Mouse (Mus musculus) induced T-regulatory cell, adult 2 months (primary cell): ENCODE measurements at regions not wholly inside any gene's neighbourhood (a gene's known extent, or its start where the extent isn't known, plus 50 kb on each side); places are given as distances from the start of the nearest gene placed in this dataset.

ENCODE experiments used
- DNase-seq: peaks from one replicate; pipeline ENCODE4 v3.0.0-alpha.2; 2012; ENCODE audit warnings: low read depth

DNA sequence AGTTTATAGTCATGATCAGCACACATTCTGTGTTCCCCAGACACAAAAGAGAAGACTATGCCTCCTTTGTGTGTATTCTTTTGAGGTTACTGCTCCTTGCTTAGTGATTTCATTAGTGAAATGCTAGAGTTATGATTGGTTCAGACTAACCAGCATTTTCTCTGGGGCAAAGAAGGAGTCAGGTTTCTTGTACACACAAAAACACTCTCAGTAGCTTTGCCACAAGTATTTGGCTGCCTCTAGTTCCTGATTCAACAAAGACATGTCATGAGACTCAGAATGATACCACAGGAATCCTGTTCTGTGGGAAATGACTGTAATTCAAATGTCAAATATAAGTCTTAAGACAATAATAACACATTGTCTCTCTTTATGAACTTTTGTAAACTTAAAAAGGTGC lies 86.9 kb downstream of the Alx1 start:
- no peak for DNase-seq

DNA sequence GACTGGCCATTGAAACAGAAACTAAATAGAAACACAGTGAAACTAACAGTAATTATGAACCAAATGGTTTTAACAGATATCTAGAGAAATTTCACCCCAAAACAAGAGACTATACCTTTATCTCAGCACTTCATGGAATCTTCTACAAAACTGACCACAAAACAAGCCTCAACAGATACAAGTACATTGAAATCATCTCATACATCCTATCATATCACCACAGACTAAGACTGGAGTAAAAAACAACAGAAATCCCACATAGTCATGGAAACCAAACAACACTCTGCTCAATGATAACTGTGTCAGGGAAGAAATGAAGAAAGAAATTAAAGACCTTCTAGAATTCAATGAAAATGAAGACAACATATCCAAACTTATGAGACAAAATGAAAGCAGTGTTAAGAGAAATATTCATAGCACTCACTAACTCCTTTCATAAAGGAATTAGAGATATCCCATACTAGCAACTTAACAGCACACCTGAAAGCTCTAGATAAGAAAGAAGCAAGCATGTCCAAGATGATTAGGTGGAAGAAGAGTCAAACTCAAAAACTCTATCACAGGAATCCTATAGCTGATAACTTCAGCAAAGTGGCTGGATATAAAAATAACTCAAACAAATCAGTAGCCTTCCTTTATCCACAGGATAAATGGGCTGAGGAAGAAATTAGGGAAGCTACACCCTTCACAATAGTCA lies 89.0 kb downstream of the Alx1 start:
- no peak for DNase-seq

GRCm38 (mm10) chr10:102931445-102931844 lies 98.6 kb downstream of the Alx1 start:
- no peak for DNase-seq

DNA sequence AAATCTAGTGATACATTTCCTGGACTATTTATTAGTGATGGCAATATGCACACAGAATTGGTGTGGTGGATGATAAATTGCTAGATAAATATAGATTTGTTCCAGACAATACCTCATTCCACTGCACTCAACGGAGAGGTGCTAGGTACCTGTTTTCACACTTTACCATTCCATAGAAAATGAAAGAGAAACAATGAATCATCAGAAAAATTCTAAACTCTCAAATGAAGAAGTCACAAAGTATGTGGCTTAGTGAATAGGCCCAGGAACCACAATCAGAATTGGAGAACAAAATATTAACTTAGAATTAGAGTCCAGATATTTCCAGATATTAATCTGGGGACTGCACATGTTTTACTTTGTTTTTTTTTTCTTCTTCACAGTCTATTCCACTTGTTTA lies 101.4 kb downstream of the Alx1 start:
- DNase-seq, result no peak

DNA sequence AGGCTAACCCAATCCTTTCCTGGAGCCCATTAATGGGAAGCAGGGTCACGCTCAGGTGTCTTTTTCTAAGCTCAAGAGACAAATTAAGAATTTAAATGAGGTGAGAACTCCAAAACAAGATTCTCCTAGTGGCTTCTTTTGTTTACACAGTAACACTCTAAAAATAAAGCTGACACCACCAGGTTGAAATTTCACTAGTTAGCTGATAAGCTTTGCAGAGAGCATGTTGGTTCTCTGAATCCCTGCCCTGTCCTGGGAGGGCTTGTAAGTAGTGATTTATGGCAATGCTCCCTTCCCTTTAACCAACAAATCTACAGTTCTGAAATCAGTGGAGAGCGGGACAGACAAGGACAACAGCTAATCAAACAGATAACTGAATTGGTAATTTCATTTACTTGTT lies 132.6 kb downstream of the Alx1 start:
- no peak for DNase-seq

GRCm38 (mm10) chr10:102895952-102896351 lies 134.1 kb downstream of the Alx1 start:
- DNase-seq, result no peak

GRCm38 (mm10) chr10:102892373-102892772 lies 137.6 kb downstream of the Alx1 start:
- no peak for DNase-seq

DNA sequence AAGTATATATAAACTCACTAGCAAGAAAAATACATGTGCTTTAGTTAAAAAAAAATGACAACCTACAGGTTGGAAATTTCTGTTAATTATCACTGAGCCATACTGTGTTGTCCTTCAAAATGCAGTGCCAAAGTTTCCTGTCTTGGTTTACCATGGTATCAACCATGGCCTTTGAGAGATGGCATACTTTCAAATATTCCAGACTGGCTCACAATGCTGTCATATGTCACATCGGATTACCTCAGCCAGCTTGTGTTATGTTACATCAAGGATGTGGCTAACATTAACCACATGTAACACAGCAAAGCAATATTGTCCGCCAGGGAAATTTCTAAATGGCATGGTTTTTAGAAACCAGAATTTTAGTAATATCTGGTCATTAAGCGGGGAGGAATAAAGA lies 140.3 kb downstream of the Alx1 start:
- no peak for DNase-seq

DNA sequence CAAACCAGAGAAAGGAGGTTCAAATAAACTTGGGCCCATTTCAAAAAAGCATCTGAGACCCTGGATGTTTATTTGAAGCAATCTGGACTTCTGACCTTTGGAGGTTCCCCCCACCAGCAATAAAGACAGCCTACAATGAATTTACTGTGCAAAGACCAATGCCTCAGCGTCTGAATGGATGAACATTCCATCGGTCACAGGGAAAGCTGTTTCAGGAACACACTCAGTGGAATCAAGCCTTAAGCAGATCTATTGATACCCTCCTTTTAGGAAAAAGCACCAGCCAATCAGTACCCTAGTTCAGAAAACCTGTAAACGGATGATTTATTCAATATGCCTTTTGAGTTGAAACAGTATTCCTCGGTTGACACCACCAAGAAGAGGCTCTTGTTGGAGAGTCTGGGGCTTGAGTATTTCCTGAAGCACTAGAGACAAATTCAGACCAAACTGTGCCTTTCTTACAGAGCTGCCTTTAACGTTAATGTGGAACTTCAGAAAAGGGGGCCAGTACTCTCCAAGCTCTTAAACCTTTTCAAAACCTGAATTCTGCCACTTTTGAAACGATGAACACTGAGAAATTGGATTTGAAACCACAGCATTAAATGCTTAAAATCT lies 148.1 kb downstream of the Alx1 start:
- DNase-seq, result no peak

GRCm38 (mm10) chr10:102878010-102878409 lies 152.0 kb downstream of the Alx1 start:
- peak; percentile 14 for DNase-seq

- no peak for DNase-seq
Observed at GRCm38 (mm10) chr10:102876946-102877345, 153.1 kb downstream of the Alx1 start.

DNA sequence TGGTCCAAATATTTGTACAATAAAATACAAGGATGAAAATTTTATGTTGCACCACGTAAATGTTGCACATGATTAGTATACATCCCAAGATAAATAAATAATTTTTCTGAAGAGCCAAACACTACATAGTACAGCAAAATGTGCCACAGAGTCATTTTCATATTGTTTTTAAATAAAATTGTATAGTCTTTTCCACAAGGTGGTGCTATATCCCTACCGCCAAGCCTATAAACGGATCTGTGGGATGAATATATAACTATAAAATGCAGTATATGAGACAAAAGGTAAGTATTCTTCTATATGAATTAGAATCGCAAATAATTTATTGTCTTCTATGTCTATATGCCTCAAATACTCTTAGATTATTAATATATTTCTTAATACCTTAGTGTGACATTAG lies 163.1 kb downstream of the Alx1 start:
- DNase-seq, result no peak

DNA sequence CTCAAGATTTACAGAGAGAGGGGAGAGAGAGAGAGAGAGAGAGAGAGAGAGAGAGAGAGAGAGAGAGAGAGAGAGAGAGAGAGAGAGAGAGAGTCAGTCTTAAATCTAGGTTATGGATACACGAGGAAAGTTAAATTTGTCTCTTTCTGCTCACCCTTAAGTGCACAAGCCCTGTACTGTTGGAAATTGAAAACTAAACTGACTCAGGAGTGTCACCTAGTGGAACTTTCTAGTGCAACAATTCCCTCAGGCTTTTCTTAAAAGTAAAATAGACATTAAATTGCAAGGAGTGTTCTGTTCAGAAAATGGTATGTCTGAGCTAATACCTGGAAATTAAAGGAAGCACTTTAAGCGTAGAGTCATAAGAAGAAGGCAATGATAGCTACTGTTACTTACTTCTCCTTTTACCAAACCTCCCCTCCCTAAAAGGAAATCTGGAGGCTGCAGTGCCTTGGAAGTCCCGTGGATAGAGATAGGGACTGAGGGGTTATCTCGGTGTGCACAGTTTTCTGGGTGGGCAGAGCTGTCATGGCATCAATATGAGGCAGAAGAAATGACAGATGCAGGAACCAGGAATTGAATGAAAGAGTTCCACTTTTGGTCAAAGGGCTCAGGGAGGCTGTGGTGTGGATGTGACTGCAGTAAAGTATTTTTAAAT lies 193.3 kb downstream of the Alx1 start:
- DNase-seq, result no peak

DNA sequence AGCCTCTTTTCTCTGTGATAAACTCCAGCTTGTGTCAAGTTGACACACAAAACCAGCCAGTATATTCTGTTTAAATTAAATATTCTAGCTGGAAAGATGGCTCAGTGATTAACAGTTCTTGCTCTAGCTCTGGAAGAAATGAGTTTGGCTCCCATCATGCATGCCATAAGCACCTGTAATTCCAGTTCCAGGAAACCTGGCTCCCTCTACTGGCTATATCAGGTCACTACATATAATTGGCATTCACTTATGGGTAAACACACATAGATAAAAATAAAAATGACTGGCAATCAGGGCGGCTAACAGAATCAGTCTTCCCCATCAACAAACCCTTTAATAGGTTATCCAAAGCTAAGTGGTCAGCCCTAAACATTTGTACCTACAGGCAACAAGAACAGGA lies 194.2 kb downstream of the Alx1 start:
- DNase-seq, result peak; percentile 6

DNA sequence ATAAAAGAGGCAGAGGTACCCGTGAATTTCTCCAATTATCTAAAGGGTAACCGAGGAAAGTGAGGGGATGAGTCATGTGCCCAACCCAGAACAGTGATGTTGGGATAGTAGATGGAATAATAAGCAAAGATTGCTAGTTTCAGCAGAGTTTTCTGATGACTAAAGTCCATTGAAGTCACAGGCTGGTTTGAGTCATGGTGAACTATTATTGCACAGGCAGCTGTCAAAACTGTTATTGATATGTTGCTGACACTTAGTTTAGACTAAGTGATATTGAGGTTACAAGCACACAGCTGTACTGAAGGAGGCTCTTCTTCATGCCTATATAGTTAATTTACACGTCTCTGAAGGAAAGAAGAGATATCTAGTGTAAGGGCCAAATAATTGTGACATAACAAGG lies 200.4 kb downstream of the Alx1 start:
- no peak for DNase-seq

DNA sequence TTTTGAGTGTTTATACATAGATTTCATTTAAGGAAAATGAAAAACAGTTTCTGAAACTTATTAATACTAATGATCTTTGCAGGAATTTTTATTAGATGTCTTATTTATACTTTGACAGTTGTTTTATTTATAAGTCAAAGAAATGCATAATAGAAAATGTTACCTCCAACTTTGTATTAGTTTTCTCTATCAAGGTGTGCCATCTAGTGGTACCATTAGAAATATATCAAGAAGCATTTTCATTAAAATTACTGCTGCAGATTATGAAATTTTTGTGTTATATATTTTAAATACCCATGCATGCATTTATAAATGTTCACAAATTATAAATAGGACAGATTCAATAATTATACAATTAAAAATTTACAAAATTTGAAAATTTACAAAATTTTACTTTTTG lies 206.6 kb downstream of the Alx1 start:
- peak; percentile 2 for DNase-seq

DNA sequence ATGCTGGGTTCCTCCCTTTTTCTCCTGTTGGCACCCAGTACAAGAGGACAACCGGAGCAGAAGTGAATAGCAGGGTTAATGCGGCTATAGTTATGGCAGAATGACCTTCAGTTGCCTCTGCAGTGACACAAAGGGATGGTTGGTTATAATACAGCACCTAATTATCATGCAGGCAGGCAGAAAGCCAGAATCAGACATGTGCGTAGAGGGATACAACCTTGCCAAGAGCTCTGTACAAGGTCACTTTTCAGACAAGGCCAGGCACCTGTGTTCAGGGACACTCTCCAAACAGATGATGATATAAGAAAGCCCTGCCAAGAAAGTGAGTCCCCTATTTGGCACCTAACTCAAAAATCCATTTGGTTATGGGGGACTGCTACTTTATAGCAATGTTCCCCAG lies 228.6 kb downstream of the Alx1 start:
- DNase-seq, result no peak

GRCm38 (mm10) chr10:102779243-102779642 lies 250.8 kb downstream of the Alx1 start:
- DNase-seq, result no peak

DNA sequence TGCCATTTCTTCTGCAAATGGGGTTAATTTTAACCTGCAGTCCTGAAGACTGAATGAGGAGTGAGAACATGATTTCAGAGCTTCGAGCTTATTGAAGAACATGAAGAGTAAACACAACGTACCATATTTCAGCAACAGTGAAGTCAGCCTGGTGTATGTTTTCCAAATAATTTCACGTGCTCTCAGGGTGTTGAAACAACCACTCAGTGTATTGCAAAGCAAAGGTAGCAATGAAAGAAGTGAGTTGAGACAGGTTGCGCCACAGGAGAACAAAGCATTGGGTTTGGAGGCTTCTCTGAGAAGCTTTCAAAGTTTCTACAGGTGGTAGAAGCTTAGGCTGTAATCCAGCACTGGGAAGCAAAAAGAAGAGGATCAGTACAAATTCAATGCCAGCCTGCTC lies 251.7 kb downstream of the Rassf9 start:
- DNase-seq, result no peak

DNA sequence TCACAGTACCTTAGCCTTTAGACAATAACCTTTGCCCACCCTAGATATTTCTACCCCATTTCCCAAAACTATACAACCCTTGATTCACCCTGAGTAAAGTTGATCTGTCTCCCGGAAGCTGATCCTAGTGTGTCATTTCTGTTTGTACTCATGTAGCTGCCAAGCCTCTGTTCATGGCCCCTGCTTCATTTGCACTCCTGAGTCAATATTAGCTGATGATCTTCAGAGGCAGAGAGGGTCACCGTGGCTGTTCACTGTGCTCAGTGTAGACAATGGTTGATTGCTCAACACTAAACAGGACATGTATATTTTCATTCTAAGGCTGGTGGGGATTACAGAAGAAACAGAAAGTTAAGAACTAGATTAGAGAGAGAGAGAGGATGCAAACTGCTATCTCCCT lies 250.4 kb downstream of the Rassf9 start:
- no peak for DNase-seq

DNA sequence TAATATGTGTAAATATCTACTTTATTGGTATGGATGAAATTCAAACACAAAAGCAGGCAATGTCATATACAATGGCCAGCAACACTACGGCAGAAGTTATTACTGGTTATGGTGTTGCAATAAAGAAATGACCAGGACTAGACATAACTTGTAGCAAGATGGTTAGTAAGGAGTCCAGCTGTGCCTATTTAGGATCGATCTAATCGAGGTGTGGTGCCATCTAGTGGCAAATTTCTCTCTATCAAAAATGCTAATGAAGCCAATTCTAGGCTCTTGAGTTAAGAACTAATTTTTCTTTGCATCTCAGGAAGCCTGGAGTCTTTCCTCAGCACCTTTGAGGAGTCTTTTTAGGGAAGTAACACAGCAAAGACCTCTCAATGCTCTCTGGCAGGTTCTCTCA lies 223.2 kb downstream of the Rassf9 start:
- no peak for DNase-seq

- DNase-seq, result no peak
Observed at GRCm38 (mm10) chr10:102732420-102732819, 220.4 kb downstream of the Rassf9 start.

- no peak for DNase-seq
Observed at GRCm38 (mm10) chr10:102712263-102712662, 200.2 kb downstream of the Rassf9 start.

DNA sequence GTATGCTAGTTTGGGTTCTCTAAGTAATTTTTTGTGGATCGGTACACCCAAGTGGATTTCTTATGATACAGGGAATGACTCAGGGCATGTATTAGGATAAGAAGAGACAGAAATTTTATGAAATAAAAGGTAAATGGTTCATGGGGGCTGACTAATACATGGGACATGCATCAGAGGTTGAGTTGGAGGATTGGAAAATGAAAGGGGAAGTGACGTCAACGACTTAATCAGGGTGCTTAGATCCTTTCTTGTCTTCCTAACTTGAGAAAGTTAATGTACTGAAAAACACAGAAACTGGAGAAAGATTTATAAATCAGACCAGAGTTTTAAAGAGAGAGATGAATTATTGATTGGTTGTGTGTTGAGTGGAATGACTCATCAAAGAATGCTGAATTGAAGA lies 193.8 kb downstream of the Rassf9 start:
- no peak for DNase-seq
